Mouse (Mus musculus) spleen, adult 2 months (tissue): ENCODE data around the gene Notch2.

Source experiments
- CTCF ChIP-seq: fragments of 200-500 bp; IDR thresholded peaks from 2 replicates; pipeline ENCODE4 v1.5.1; 2011; ENCODE audit warnings: mild to moderate bottlenecking, inconsistent platforms; ENCODE audit not compliant: insufficient read depth, insufficient read length, insufficient replicate concordance; ENCODE audit errors: extremely low read depth
- POLR2A ChIP-seq: fragments of 200-500 bp; IDR thresholded peaks from 2 replicates; pipeline ENCODE4 v1.6.1; 2011; ENCODE audit warnings: low read depth, low read length, inconsistent platforms

DNA sequence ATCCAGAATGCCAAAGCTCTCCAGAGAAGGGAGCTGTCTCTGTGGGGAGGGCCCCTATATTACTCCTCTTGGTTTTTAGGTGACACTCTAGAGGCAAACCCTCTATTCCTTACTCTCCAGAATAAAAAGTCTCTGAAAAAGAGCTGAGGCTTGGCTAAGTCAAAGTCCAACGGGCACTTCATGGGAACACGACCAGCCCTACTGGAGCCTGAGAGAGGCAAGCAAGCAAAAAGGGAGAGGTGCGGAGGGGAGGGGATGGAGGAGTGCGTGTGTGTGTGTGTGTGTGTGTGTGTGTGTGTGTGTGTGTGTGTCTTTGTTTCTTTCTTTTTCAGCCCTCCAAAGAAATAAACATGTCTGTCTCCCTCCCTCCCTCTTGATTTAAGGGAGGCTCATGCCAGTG, 24.6 kb upstream of the Notch2 start:
- TF ChIP-seq CTCF (no peak), POLR2A (no peak)
